Mouse (Mus musculus) embryo, embryonic 11.5 days (tissue): Measurements from ENCODE around the gene Shf.
"Not testable (repeated sequence)": the region's sequence is repeated elsewhere in the genome, so short reads cannot be mapped to it uniquely, and the experiment has no call there.

Experiments
- DNase-seq: peaks from one replicate; pipeline ENCODE4 v3.0.0-alpha.2; 2012; ENCODE audit warnings: low read depth, low spot score

Shf gene

DNA sequence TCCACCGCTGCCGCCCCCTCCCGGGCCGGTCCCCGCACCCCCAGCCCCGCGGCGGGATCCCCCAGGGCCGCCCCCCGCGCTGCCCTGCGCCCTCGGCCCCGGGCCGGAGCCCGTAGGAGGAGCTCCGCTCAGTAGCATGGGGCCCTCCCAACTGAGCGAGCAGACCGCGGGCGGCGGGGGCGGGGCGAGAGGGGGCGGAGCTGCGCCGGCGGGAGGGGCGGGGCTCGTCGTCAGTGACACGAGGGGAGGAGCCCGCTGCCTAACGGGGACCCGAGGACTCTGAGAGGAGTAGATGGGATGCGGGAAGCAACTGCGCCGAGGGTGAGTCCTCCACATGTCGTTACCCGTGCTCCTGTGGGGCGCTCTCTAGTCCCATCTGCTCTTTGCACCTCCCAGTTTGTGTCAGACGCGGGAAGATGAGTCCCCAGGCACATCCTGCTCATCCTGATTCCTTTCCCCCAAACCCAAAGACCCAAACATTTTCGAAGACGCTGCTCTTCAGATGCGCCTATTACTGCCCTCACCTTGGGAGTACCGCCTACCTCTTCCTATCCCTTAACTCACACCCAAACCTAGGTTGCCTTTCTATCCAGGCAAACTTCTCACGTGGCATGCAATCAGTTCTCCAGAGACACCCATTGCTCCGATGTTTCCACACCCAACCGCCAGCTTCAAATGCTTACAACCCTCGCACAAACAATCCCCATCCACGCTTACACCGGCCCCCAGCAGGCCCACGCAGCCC, at the start of gene Shf:
TSS of gene Shf (minus strand) at position 168 of the 745 bp plus-strand sequence.
- DNase-seq: peak; percentile 75

DNA sequence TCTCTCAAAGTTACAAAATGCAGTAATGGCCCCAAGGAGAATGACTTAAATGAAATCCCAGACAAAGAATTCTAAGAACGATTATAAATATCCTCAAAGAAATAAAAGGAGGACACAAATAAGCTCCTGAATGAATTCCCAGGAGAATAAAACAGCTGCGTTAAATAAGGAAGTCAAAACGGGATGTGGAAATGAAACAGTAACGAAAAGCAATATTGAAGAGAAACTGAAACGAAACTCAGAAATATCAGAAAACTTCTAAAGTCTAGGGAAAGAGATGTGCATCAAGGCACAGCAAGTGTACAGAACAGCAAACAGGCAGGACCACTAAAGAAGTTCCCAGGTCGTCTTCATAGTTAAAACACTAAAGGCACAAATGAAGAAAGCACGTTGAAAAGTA, 40.0 kb upstream of the Shf start:
- no peak for DNase-seq

DNA sequence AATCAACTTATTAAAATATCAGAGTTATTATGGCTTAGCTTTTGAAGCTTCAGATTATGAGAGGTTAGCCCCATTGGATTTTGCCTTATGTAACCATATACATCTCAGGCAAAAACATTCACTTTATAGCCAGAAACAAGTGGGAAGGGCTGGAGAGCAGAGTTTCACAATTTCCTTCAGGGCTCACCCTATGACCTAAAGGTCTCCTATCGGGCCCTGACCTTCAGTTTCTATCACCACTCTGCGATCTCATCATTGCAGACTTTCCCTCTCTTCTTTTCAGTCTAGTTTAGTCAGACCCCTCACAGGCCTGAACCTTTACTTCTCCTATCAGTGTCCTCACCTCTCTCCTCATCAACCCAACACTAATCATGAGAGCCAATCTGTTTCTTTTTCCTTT, 38.6 kb upstream of the Shf start:
- no peak for DNase-seq

DNA sequence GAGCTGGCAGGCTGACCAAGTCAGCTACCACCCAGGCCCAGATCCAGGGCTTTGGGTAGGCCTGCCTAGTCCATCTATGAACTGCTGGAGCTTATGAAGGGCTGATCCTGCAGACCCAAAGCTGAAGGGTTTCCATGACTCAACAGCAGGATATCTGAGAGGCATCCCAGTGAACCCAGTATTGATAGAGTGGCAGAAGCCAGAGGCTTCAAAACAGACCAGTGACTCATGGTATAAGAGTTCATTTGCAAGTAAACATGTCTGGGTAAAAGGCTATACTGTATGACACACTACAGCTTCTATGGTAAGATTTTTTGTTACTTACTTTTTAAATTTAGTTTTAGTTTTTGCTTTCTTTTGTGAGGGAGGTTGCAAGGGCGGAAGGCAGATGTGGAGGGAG, 27.2 kb upstream of the Shf start:
- DNase-seq: no peak

DNA sequence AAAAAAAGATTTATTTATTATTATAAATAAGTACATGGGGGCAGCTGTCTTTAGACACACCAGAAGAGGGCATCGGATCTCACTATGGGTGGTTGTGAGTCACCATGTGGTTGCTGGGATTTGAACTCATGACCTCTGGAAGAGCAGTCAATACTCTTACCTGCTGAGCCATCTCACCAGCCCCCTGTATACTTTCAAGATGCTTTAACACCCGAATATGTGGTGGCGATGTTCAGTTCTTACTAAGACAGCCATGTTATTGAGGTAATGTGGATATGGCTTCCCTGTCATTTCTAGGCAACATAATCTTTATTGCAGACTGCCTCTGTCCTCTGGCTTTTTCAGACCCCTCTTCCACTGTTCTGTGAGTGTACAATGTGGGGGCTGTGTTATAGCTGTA, 18.2 kb upstream of the Shf start:
- DNase-seq: not testable (repeated sequence)

DNA sequence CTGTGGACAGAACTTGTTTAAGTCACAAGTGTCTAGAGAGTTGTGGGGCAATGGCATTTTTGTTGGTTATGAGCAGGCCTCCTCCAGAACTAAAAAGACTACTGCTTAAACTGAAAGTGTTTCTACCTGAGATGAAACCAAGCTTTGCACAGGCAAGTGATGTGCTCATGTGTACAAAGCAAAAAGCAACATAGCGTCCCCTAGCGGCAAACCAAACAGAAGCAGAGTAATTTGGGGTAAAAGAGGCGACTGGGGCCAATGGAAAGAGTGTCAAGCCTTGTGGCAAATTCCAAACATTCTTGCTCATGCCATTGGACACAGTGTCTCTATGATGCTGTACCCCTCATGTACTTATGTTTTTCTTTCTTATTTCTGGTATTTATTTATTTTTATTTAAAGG, 16.1 kb upstream of the Shf start:
- DNase-seq: no peak

DNA sequence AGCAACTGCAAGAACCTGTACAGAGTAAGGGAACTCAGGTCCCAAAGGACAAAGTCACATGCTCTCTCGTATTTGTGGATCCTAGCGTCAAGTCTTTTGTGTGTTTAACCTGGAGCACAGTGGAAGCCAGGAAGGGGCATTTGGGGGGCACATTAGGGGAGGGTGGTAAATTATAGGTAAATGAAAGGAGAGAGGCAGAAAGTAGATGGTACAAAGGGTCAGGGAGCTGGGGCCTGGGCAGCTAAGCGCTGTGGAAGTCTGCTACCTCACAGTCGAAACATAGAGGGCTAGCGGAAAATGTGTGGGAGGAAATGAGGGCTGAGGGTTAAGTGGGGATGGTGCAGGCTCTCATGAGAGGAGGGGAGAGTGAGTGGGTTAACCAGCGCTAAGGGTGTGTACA, 13.2 kb upstream of the Shf start:
- DNase-seq: no peak

DNA sequence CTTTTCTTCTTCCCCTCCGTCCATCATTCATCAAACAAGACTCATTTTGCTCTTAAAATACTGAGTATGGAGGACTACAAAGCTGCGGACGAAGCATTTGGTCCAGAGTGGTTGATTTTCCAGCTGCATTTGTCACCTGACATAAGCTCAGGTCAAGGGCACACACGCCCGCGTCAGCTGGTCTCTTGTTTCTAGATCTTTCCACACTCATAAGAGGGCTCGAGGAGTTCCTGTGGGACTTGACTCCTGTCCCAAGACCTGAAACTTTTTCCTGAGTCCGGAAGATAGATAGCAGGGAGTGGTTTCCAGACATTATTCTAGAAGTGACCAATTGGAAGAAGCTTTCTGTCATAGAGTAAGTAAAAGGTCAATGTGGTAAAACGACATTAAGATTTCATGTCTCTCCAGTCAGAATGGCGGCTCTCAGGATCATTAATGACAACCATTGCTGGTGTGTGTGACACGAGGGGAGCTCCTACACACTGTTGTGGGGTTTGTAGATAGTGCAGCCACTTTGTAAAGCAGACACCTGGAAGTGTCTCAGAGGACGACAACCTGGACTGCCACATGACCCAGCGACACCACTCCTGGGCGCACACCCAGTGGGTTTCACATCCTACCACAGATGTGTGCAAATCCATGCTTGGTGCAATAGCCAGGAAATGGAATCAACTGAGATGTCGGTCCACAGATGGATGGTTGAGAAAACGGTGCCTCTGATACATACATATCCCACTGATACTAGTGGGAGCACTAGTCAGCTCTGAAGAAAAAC, 12.6 kb upstream of the Shf start:
- DNase-seq: no peak

DNA sequence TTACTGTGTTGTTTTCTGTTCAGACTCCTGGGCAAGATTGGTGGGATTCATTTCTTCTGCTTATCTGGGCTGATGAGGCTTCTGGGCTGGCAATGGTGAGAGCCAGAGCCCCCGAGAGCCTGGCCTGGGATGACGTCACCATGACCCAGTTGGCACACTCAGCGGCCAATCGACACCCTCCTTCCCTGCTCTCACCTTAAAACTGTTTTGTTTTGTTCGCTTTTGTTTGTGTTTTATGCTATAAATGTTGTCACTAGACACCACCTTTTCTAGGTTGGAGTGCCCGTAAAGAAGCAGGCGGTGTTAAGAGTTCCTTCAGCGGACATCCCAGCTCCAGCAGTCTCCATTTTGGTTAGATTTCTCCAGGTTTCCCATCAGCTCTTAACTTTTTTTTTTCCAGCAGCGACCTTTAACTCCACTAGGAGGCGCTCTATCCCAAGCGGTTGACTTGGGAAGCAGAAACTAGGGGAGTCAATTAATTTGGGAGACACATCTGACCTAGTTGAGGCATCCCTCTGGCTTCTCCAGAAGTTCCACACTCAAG, 11.9 kb upstream of the Shf start:
- no peak for DNase-seq

DNA sequence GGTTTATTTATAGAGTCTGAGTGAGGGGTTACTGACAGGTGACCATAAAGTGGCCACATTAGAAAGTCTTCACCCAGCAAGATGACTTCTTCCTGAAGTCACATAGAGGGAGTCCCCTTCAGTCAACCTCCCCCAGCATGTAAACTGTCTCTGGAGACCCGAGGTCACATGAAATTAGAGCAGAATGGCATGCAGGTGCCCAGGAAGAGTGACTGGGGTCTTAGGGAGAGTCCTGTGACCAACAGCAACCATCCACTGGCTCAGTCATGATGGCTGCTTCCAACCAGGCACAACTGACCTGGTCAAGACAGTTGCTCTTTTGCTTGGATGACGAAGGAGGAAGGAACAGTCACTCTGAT, 10.3 kb upstream of the Shf start:
- no peak for DNase-seq

DNA sequence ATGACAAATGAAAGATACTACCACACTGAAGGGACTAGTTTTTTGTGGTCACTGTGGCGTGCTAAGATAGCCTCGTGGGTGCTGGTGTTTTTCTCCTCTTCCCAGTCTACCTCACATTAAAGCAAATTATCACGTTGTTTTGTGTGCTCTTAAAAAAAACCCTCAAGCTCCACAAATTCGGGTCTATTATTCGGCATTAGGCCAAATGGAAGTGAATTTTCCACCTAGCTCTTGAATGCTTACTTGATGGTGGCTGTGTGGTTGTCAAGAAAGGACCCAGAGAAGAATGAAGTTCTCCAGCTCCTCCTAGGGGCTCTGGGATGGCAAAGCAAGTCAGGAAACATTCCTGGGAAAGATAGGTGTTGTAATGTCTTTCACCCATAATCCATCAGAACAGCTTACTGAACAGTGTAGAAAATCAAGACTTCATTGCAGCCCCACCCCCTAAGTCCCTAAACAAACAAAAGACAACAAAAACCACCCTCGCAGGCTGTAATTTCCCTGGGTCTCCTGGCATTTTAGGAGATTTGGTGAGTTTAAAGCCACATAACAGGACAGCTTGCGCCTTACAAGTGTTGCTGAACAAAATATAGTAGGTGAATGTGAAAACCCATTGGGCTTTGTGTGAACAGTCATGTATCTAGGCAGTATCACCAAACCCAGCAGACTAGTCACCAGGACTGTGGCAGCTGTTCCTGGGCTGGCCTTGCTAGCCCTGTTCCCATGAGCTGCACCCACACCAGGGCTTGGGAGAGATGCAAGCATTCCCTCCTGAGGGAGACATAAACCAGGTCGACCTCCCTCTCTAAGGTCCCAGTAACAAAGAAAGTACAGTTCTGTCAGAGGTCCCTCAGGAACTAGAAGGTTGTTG, 9.7 kb upstream of the Shf start:
- no peak for DNase-seq

DNA sequence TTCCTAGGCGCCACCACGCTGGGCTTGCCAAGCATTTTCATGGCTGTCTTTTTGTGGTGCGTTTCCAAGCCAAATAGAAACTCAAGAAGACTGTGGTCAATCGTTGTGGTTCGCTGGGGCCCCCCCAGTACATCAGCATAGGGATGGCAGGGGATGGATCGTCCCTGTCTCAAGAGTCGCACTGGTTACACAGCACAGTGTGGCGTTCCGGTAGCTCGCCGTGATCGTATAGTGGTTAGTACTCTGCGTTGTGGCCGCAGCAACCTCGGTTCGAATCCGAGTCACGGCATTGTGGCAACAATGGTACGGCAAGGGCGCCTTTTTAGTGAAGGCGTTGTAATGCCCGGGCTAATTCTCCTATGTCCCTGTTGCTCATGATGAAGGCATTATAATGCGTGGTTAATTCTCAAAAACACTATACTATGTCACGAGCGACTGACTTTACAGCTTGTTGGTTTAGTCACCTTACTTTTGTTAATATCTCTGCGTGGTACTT, 8.8 kb upstream of the Shf start:
- peak; percentile 59 for DNase-seq

DNA sequence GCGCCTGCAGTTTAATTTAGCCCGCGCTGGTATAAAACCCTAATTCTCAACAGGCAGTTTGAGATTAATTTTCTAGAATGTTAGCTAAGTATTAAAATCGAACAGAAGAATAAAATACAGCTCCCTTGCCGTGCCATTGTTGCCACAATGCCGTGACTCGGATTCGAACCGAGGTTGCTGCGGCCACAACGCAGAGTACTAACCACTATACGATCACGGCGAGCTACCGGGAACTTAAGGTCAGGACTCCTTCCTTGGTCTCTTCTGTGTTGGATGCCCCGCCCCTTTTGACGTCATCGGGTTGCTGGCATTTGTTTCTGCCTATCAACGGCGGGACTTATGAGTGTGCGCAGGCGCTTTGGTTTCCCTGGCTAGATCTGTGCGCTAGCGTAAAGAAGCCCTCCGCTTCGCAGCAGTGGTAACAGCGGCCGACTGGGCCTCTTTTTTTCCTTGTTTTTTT, 8.3 kb upstream of the Shf start:
- DNase-seq: peak; percentile 95

DNA sequence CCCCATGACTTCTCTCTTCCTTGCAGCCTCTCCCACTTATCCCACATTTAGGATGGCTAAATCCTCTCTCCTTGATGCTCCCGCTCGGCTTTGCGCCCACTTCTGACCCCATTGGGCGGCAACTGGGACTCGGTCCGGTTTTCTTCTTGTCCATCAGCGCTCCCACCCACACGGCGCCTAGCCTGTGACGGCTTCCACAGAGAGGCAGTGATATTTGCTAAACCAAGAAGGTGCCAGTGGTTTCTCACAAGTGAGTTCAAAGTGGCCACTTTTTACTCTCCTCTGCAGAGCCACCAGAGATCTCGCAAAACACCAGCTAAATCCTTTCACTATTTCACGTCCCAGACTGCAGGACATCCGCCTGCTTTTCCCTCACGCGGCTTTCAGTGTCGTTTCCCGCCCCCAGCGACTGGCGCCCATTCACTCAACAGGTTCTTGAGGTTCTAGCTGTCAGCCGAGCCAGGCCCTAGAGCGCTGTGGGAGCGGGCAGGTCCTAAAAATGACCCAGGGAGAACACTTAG, 7.1 kb upstream of the Shf start:
- no peak for DNase-seq

DNA sequence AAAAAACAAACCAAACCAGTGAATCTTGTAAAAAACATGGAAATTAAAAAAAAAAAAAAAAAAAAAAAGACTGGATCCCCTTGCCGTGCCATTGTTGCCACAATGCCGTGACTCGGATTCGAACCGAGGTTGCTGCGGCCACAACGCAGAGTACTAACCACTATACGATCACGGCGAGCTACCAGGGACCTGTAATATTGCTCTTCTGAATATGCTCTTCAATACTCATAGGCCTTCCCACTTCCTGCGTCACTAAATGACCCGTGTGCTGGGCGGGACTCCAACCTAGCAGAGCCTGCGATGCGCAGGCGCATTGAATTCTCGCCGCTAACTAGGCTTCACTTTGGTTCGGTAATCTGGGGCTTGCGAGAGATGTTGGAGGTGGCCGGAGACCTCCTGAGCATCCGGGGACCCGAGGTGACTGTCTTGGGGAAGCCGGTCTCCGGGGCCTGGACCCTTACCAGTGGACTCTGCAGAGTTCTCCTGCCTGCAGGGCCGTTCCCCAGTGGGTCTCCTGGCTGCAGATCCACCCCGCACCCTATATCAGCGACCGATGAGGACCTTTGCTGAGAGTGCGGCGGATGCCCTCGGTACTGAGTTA, 6.5 kb upstream of the Shf start:
- DNase-seq: peak; percentile 99

DNA sequence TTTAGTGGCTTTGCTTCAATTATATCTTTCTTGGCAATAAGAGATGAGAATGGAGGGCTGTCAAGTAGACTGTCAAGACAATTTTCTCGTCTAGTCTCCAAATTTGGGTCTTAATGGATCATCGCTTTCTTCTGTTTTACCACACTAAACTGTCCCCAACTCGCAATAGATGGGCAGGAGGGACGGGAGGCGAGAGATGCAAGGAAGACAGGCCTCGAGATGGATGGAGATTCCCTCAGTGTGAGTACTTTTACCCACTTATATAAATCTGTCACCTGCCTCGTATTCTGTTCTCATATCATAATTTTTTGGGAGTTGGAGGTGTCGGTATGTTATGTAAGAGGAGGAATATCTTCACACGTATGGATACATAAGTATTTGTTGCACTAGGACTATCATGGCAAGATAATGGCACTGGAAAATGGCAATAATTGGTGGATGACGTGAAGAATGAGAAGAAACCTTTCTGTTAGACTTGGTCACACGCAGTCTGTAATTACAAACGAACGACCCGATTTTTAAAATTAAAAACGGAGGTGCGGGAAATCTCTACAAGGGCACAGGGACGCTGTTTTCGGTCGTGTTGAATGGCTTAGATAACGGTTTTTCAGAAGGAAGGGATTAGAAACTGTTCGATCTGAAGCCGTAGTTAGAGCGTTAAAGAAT, 5.8 kb upstream of the Shf start:
- no peak for DNase-seq

DNA sequence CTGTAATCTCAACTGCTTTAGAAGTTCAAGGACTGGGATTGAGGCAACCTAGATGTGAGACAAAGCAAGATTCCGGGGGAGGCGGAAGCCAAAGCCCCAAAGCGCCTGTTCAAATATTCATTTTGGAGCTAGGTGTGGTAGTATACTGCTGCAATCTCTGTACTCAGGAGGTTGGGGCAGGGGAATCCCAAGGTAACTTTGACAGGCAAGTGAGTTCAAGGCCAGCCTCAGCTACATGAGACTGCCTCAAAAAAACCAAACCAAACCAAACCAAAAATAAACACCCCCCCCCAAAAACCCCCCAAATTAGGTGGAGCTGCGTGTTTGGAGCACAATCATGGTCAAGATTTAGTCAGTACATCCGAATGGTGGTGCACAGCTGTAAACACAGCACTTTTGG, 5.0 kb upstream of the Shf start:
- no peak for DNase-seq

DNA sequence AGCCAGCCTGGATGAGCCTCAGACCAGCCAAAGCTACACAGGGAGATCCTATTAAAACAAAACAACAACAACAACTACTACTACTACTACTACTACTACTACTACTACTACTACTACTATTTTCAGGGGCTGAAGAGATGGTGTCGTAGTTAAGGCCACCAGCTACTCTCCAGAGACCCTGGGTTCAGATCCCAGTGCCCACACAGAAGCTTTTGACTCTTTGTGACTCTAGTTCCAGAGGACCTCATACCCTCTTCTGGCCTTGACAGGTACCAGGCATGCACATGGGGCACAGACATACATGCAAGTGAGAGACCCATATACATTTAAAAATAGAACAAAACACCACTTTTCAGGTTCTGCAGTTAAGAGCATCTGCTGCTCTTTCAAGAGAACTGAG, 3.6 kb upstream of the Shf start:
- DNase-seq: no peak

DNA sequence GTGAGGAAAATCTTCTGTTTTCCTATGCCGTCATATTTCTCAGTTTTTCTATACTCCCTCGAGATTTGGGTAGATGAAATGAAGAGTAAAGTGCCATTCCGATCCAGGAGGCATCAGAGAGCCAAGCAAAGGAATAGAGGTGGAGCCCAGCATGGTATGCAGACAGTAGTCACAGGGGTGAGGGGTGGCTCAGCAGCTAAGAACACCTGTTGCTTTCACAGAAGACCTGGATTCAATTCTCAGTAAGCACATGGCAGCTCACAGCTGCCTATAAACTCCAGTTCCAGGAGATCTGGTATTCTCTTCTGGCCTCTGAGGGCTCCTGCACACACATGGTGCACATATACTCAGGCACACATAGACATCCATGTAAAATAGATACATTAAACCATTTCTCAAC, 3.1 kb upstream of the Shf start:
- DNase-seq: no peak

DNA sequence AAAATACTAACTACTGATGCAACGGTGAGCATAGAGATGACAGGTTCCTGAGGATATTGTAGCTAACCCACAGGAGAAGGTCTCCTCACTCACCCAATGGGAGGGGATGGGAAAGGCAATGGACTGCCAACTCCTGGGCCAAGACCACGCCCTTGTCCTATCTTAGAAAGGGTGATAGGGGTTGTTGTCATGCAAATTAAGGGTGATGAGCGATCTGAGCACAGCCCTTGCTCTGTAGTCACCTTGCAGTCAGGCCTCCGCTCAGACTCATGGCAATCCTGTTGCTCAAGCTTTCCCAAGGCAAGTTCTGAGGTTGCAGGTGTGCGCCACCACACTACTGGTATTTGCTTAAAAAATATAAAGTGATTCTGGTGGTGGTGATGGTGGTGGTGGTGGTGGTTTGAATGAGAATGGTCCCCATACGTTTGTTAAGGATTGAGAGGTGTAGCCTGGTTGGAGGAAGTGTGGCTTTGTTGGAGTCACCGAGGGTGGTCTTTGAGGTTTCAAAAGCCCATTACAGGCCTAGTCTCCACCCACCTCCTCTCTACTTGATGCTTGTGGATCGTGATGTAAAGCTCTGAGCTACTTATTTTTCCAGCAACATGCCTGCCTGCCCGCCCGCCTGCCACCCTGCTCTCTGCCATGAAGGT, 1.3 kb upstream of the Shf start:
- DNase-seq: no peak
